Mouse (Mus musculus) cerebellum, adult (tissue): ENCODE data around the gene Vwa8.
A peak's percentile ranks its signal among the peaks of the same experiment; 100 is the strongest.

ENCODE experiments used
- ATAC-seq: cut with Nextera tagmentation; 2 replicates; pipeline ENCODE4 v1.9.2; 2017; ENCODE audit warnings: mild to moderate bottlenecking, moderate library complexity, mixed read lengths; ENCODE audit not compliant: insufficient number of reproducible peaks, low FRiP score, low TSS enrichment

Vwa8 gene

GRCm38 (mm10) chr14:79244571-79244970, 395.7 kb downstream of the Vwa8 start:
- peak; percentile 50; the same call in 1 of the 2 replicates for ATAC-seq

GRCm38 (mm10) chr14:79251727-79252285, 403.0 kb downstream of the Vwa8 start:
- ATAC-seq = no peak
